Mouse (Mus musculus) ES-Bruce4 (cell line): ENCODE results near the gene Preb.

Source experiments
- CTCF ChIP-seq: IDR thresholded peaks from one replicate; pipeline ENCODE4 v1.8.1; 2011; ENCODE audit warnings: low read depth, low read length
- POLR2A ChIP-seq: IDR thresholded peaks from one replicate; pipeline ENCODE4 v1.8.1; 2011; ENCODE audit warnings: low read length; ENCODE audit not compliant: insufficient read depth

DNA sequence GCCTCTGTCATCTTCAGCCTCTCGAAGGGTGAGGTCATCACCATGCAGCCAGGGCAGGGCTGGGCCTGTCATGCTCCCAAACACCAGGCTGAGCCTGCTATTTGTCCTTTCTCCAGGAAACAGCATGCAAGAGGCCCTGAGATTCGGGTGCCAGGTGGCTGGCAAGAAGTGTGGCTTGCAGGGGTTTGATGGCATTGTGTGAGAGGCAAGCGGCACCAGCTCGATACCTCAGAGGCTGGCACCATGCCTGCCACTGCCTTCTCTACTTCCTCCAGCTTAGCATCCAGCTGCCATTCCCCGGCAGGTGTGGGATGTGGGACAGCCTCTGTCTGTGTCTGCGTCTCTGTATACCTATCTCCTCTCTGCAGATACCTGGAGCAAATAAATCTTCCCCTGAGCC lies 29.3 kb downstream of the Preb start:
- TF ChIP-seq POLR2A (no peak), CTCF (no peak)
